Mouse (Mus musculus): ENCODE data around the gene Slc1a6. TPM values are rescaled to one million over a fixed set of nuclear protein-coding genes. Genes with fewer than 3 reads are reported as not detected.

Gene Slc1a6
- polyA plus RNA-seq, 1 experiment from 2014 or later, result 0.22 TPM

GRCm38 (mm10) chr10:78852066-78852465 lies 71.8 kb downstream of the Slc1a6 start, which contains the start of gene Olfr1356:
TSS of gene Olfr1356 (minus strand) at chr10:78852166.
- Histone ChIP-seq H3K27ac (ENCODE audit: low read length) (no peak within 1 kb of the TSS), H3K4me1 (ENCODE audit: control insufficient read depth, low read depth, low read length) (no peaks in the 10 kb centered on the region), H3K36me3 (ENCODE audit: control insufficient read depth, insufficient read depth) (no peaks in the 10 kb centered on the region), H3K27me3 (ENCODE audit: control insufficient read depth, insufficient read depth, low read depth, low read length) (no peaks in the 10 kb centered on the region), H3K9ac (ENCODE audit: low read depth, low read length) (no peak within 1 kb of the TSS), H3K4me2 (ENCODE audit: low read depth, low read length) (no peak within 1 kb of the TSS), H3K9me3 (replicated peaks; ENCODE audit: control insufficient read depth, low read length) (no peaks in the 10 kb centered on the region), H3K4me3 (ENCODE audit: low read depth, low read length) (no peak within 1 kb of the TSS)
- WGBS (ENCODE audit: insufficient replicate concordance), result 54% methylated on average over 2 of the region's 2 CpGs
- no peak for ATAC-seq (ENCODE audit: low read depth)

Other genes with a start within 250 kb of the Slc1a6 start
- 13.7 and 14.6 TPM in 2 replicates for gene Ilvbl, start 206.2 kb upstream of the Slc1a6 start, polyA plus RNA-seq (2015; fragmentation: Nextera tagmentation; extraction: Ambion mirVana)
- gene Syde1, start 188.5 kb upstream of the Slc1a6 start, polyA plus RNA-seq (2015; fragmentation: Nextera tagmentation; extraction: Ambion mirVana), result 1.0 and 1.5 TPM in 2 replicates
- not detected in 2 replicates for gene Olfr1357, start 162.4 kb upstream of the Slc1a6 start, polyA plus RNA-seq (2015; fragmentation: Nextera tagmentation; extraction: Ambion mirVana)
- not detected in 2 replicates for gene Casp14, start 62.2 kb upstream of the Slc1a6 start, polyA plus RNA-seq (2015; fragmentation: Nextera tagmentation; extraction: Ambion mirVana)
- gene Ccdc105, start 27.4 kb upstream of the Slc1a6 start, polyA plus RNA-seq (2015; fragmentation: Nextera tagmentation; extraction: Ambion mirVana), result not detected in 2 replicates
- not detected in 2 replicates for gene Olfr1356, start 71.7 kb downstream of the Slc1a6 start, polyA plus RNA-seq (2015; fragmentation: Nextera tagmentation; extraction: Ambion mirVana)
- gene Olfr1355, start 95.0 kb downstream of the Slc1a6 start, polyA plus RNA-seq (2015; fragmentation: Nextera tagmentation; extraction: Ambion mirVana), result not detected in 2 replicates
- gene Olfr1354, start 132.7 kb downstream of the Slc1a6 start, polyA plus RNA-seq (2015; fragmentation: Nextera tagmentation; extraction: Ambion mirVana), result not detected in 2 replicates
- gene Olfr8, start 170.1 kb downstream of the Slc1a6 start, polyA plus RNA-seq (2015; fragmentation: Nextera tagmentation; extraction: Ambion mirVana), result not detected in 2 replicates
- gene Olfr1353, start 182.8 kb downstream of the Slc1a6 start, polyA plus RNA-seq (2015; fragmentation: Nextera tagmentation; extraction: Ambion mirVana), result not detected in 2 replicates
- not detected in 2 replicates for gene Olfr1352, start 200.6 kb downstream of the Slc1a6 start, polyA plus RNA-seq (2015; fragmentation: Nextera tagmentation; extraction: Ambion mirVana)
- not detected in 2 replicates for gene Olfr1351, start 232.0 kb downstream of the Slc1a6 start, polyA plus RNA-seq (2015; fragmentation: Nextera tagmentation; extraction: Ambion mirVana)
- not detected in 2 replicates for gene Olfr57, start 248.2 kb downstream of the Slc1a6 start, polyA plus RNA-seq (2015; fragmentation: Nextera tagmentation; extraction: Ambion mirVana)